Mouse (Mus musculus): ENCODE measurements around the gene Scpep1. TPM values are rescaled to one million over a fixed set of nuclear protein-coding genes. Genes with fewer than 3 reads are reported as not detected.
"Not testable (repeated sequence)": the region's sequence is repeated elsewhere in the genome, so short reads cannot be mapped to it uniquely, and the experiment has no call there.

The Scpep1 gene
- polyA plus RNA-seq, 1 experiment from 2014 or later = 80.8 TPM

GRCm38 (mm10) chr11:88904080-88904479 is 51.2 kb downstream of the Scpep1 start:
- no peak overlapping the region for H3K4me3 ChIP-seq
- H3K27ac ChIP-seq = no peak overlapping the region
- no peak overlapping the region for H3K9ac ChIP-seq
- WGBS = 37% methylated on average over 2 of the region's 2 CpGs
- no peaks in the 10 kb centered on the region for H3K36me3 ChIP-seq
- H3K4me2 ChIP-seq (replicated peaks) = no peak overlapping the region
- ATAC-seq (ENCODE audit: low FRiP score, low read depth) = no peak
- peaks cover 10% of the 10 kb centered on the region; the same call in 1 of the 2 replicates for H3K4me1 ChIP-seq
- H3K27me3 ChIP-seq = no peaks in the 10 kb centered on the region
- no peaks in the 10 kb centered on the region for H3K9me3 ChIP-seq

GRCm38 (mm10) chr11:88902762-88903161 is 52.5 kb downstream of the Scpep1 start:
- no peaks in the 10 kb centered on the region for H3K9me3 ChIP-seq
- ATAC-seq (ENCODE audit: low FRiP score, low read depth) = no peak
- H3K27ac ChIP-seq = no peak overlapping the region
- peaks cover 13% of the 10 kb centered on the region for H3K4me1 ChIP-seq
- no peaks in the 10 kb centered on the region for H3K36me3 ChIP-seq
- 76% methylated on average over 6 of the region's 6 CpGs for WGBS
- H3K4me2 ChIP-seq (replicated peaks) = no peak overlapping the region
- H3K4me3 ChIP-seq = no peak overlapping the region
- H3K9ac ChIP-seq = no peak overlapping the region
- no peaks in the 10 kb centered on the region for H3K27me3 ChIP-seq

- no peak overlapping the region for H3K4me2 ChIP-seq (replicated peaks)
- no peaks in the 10 kb centered on the region for H3K36me3 ChIP-seq
- H3K9me3 ChIP-seq = no peaks in the 10 kb centered on the region
- WGBS = 77% methylated on average over 7 of the region's 7 CpGs
- H3K27me3 ChIP-seq = no peaks in the 10 kb centered on the region
- peaks cover 20% of the 10 kb centered on the region for H3K4me1 ChIP-seq
- no peak for ATAC-seq (ENCODE audit: low FRiP score, low read depth)
- no peak overlapping the region for H3K27ac ChIP-seq
- H3K9ac ChIP-seq = no peak overlapping the region
- no peak overlapping the region for H3K4me3 ChIP-seq
Measured at GRCm38 (mm10) chr11:88901341-88901802, 53.9 kb downstream of the Scpep1 start.

- Histone ChIP-seq H3K4me1 (peaks cover 20% of the 10 kb centered on the region), H3K36me3 (no peaks in the 10 kb centered on the region), H3K27ac (no peak overlapping the region), H3K9me3 (no peaks in the 10 kb centered on the region), H3K27me3 (no peaks in the 10 kb centered on the region), H3K4me3 (no peak overlapping the region), H3K4me2 (replicated peaks) (no peak overlapping the region), H3K9ac (no peak overlapping the region)
- no peak for ATAC-seq (ENCODE audit: low FRiP score, low read depth)
- WGBS = 86% methylated on average over 6 of the region's 6 CpGs
Measured at GRCm38 (mm10) chr11:88899561-88899960, 55.7 kb downstream of the Scpep1 start.

- WGBS = 64% methylated on average over 4 of the region's 4 CpGs
Measured at GRCm38 (mm10) chr11:88898380-88898763, 56.9 kb downstream of the Scpep1 start.

GRCm38 (mm10) chr11:88897624-88898379 is 57.5 kb downstream of the Scpep1 start:
- Histone ChIP-seq H3K9me3 (no peaks in the 10 kb centered on the region), H3K9ac (no peak overlapping the region), H3K27me3 (no peaks in the 10 kb centered on the region), H3K4me2 (replicated peaks) (peak overlapping the region; percentile 57), H3K36me3 (no peaks in the 10 kb centered on the region), H3K4me3 (peak overlapping the region; percentile 28), H3K27ac (peak overlapping the region; percentile 69; the same call in 1 of the 2 replicates), H3K4me1 (peaks cover 20% of the 10 kb centered on the region)
- ATAC-seq (ENCODE audit: low FRiP score, low read depth) = peak; percentile 84
- WGBS = 23% methylated on average over 15 of the region's 15 CpGs

More at GRCm38 (mm10) chr11:88898380-88898763, 56.9 kb downstream of the Scpep1 start:
- peaks cover 20% of the 10 kb centered on the region for H3K4me1 ChIP-seq
- no peak overlapping the region for H3K9ac ChIP-seq
- H3K9me3 ChIP-seq = no peaks in the 10 kb centered on the region
- H3K27me3 ChIP-seq = no peaks in the 10 kb centered on the region
- H3K4me3 ChIP-seq = no peak overlapping the region
- no peak overlapping the region for H3K4me2 ChIP-seq (replicated peaks)
- no peak for ATAC-seq (ENCODE audit: low FRiP score, low read depth)
- H3K27ac ChIP-seq = no peak overlapping the region
- H3K36me3 ChIP-seq = no peaks in the 10 kb centered on the region

- peak overlapping the region; percentile 35 for H3K4me2 ChIP-seq (replicated peaks)
- 39% methylated on average over 39 of the region's 39 CpGs for WGBS
Measured at GRCm38 (mm10) chr11:88895800-88896232, 59.4 kb downstream of the Scpep1 start.

DNA sequence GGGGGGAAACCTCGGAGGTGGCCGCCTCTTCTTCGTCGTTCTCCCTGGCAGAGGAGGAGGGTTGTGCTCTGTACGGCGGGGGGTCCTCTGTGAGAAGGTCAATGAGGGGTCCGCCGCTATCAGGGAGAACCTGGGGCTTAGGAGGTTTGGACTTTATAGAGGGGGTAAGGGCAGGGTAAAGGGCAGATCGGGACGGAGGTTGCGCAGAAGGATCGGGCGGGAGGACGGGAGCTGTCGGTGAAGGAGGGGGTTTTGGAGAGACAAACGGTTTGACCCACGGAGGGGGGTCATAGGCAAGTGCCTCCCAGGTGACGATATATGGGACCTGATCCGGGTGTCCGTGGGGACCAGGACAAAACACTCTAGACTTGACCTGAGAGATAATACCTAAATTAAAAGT is 60.0 kb downstream of the Scpep1 start:
- not testable (repeated sequence) for H3K27me3 ChIP-seq; H3K9ac ChIP-seq; H3K9me3 ChIP-seq; H3K27ac ChIP-seq; H3K36me3 ChIP-seq; H3K4me3 ChIP-seq; ATAC-seq (ENCODE audit: low FRiP score, low read depth)
- peak overlapping the region; percentile 32 for H3K4me2 ChIP-seq (replicated peaks)
- WGBS = 66% methylated on average over 16 of the region's 20 CpGs
- H3K4me1 ChIP-seq = peaks cover 10% of the 10 kb centered on the region; the same call in 1 of the 2 replicates

More at GRCm38 (mm10) chr11:88895800-88896232, 59.4 kb downstream of the Scpep1 start:
- H3K9ac ChIP-seq; H3K27me3 ChIP-seq; H3K36me3 ChIP-seq; ATAC-seq (ENCODE audit: low FRiP score, low read depth); H3K9me3 ChIP-seq; H3K27ac ChIP-seq: not testable (repeated sequence)
- peaks cover 10% of the 10 kb centered on the region; the same call in 1 of the 2 replicates for H3K4me1 ChIP-seq
- H3K4me3 ChIP-seq = peak overlapping the region; percentile 38

- not testable (repeated sequence) for ATAC-seq (ENCODE audit: low FRiP score, low read depth); H3K4me3 ChIP-seq; H3K4me2 ChIP-seq (replicated peaks); H3K27ac ChIP-seq; H3K9me3 ChIP-seq; H3K36me3 ChIP-seq; H3K9ac ChIP-seq; H3K27me3 ChIP-seq
- H3K4me1 ChIP-seq = peaks cover 10% of the 10 kb centered on the region; the same call in 1 of the 2 replicates
- 93% methylated on average over 11 of the region's 14 CpGs for WGBS
Measured at GRCm38 (mm10) chr11:88894279-88894678, 61.0 kb downstream of the Scpep1 start.

DNA sequence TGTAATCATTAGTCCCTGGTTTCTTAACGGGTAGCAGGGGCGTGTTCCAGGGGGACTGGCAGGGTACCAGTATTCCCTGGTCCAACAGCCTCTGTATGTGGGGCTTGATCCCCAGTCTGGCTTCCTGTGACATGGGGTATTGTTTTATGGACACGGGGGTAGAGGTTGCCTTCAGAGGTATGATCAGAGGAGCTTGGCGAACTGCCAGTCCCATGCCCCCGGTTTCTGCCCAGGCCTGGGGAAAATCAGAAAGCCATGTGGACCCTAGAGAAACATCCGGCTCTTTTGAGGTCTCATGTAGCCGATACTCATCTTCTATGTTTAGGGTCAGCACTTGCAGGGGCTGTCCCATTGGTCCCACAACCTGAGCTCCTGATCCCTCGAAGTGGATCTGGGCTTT is 61.8 kb downstream of the Scpep1 start:
- H3K4me1 ChIP-seq = peaks cover 10% of the 10 kb centered on the region; the same call in 1 of the 2 replicates
- not testable (repeated sequence) for H3K27ac ChIP-seq; H3K9me3 ChIP-seq; H3K4me2 ChIP-seq (replicated peaks); ATAC-seq (ENCODE audit: low FRiP score, low read depth); H3K4me3 ChIP-seq; H3K36me3 ChIP-seq; H3K9ac ChIP-seq; H3K27me3 ChIP-seq
- 83% methylated on average over 3 of the region's 8 CpGs for WGBS

- H3K36me3 ChIP-seq; H3K4me3 ChIP-seq; H3K27ac ChIP-seq; H3K4me2 ChIP-seq (replicated peaks); H3K4me1 ChIP-seq; H3K27me3 ChIP-seq; H3K9me3 ChIP-seq; H3K9ac ChIP-seq; ATAC-seq (ENCODE audit: low FRiP score, low read depth): not testable (repeated sequence)
- WGBS = 94% methylated on average over 23 of the region's 24 CpGs
Measured at GRCm38 (mm10) chr11:88892789-88893188, 62.5 kb downstream of the Scpep1 start.

GRCm38 (mm10) chr11:88891921-88892561 is 63.2 kb downstream of the Scpep1 start:
- 98% methylated on average over 24 of the region's 24 CpGs for WGBS
- not testable (repeated sequence) for ATAC-seq (ENCODE audit: low FRiP score, low read depth); H3K4me1 ChIP-seq; H3K4me2 ChIP-seq (replicated peaks); H3K36me3 ChIP-seq; H3K9me3 ChIP-seq; H3K27me3 ChIP-seq; H3K4me3 ChIP-seq; H3K9ac ChIP-seq; H3K27ac ChIP-seq

All from limb, embryonic 13.5 days (tissue).